Mouse (Mus musculus): ENCODE results near the gene Phc3. TPM values are rescaled to one million over a fixed set of nuclear protein-coding genes. Genes with fewer than 3 reads are reported as not detected.

The Phc3 gene
- polyA plus RNA-seq, 1 experiment = 22.8 TPM

GRCm38 (mm10) chr3:30934384-30934783 lies 34.8 kb downstream of the Phc3 start:
- no peak for DNase-seq (ENCODE audit: low read depth)

GRCm38 (mm10) chr3:30929828-30930227 lies 39.4 kb downstream of the Phc3 start:
- TF ChIP-seq POLR2A (IDR thresholded peaks at IDR 0.05; ENCODE audit: borderline replicate concordance, extremely low read depth, insufficient read depth, insufficient read length, poor library complexity, severe bottlenecking) (no peak), CTCF (IDR thresholded peaks at IDR 0.05; ENCODE audit: borderline replicate concordance, extremely low read depth, insufficient read depth, insufficient read length) (no peak)
- DNase-seq (ENCODE audit: low read depth) = peak; percentile 5

More at GRCm38 (mm10) chr3:30934384-30934783, 34.8 kb downstream of the Phc3 start:
- TF ChIP-seq CTCF (IDR thresholded peaks at IDR 0.05; ENCODE audit: borderline replicate concordance, extremely low read depth, insufficient read depth, insufficient read length) (no peak), POLR2A (IDR thresholded peaks at IDR 0.05; ENCODE audit: borderline replicate concordance, extremely low read depth, insufficient read depth, insufficient read length, poor library complexity, severe bottlenecking) (no peak)

GRCm38 (mm10) chr3:30927664-30928063 lies 41.6 kb downstream of the Phc3 start:
- TF ChIP-seq POLR2A (IDR thresholded peaks at IDR 0.05; ENCODE audit: borderline replicate concordance, extremely low read depth, insufficient read depth, insufficient read length, poor library complexity, severe bottlenecking) = no peak
- TF ChIP-seq CTCF (IDR thresholded peaks at IDR 0.05; ENCODE audit: borderline replicate concordance, extremely low read depth, insufficient read depth, insufficient read length) = no peak
- no peak for DNase-seq (ENCODE audit: low read depth)

GRCm38 (mm10) chr3:30917160-30917559 lies 52.1 kb downstream of the Phc3 start:
- no peak for DNase-seq (ENCODE audit: low read depth)
- TF ChIP-seq POLR2A (IDR thresholded peaks at IDR 0.05; ENCODE audit: borderline replicate concordance, extremely low read depth, insufficient read depth, insufficient read length, poor library complexity, severe bottlenecking) (no peak), CTCF (IDR thresholded peaks at IDR 0.05; ENCODE audit: borderline replicate concordance, extremely low read depth, insufficient read depth, insufficient read length) (no peak)

GRCm38 (mm10) chr3:30904658-30905057 lies 64.6 kb downstream of the Phc3 start:
- no peak for DNase-seq (ENCODE audit: low read depth)
- TF ChIP-seq CTCF (IDR thresholded peaks at IDR 0.05; ENCODE audit: borderline replicate concordance, extremely low read depth, insufficient read depth, insufficient read length) (no peak), POLR2A (IDR thresholded peaks at IDR 0.05; ENCODE audit: borderline replicate concordance, extremely low read depth, insufficient read depth, insufficient read length, poor library complexity, severe bottlenecking) (no peak)

GRCm38 (mm10) chr3:30899407-30899806 lies 69.8 kb downstream of the Phc3 start:
- TF ChIP-seq CTCF (IDR thresholded peaks at IDR 0.05; ENCODE audit: borderline replicate concordance, extremely low read depth, insufficient read depth, insufficient read length) (no peak), POLR2A (IDR thresholded peaks at IDR 0.05; ENCODE audit: borderline replicate concordance, extremely low read depth, insufficient read depth, insufficient read length, poor library complexity, severe bottlenecking) (no peak)
- no peak for DNase-seq (ENCODE audit: low read depth)

GRCm38 (mm10) chr3:30896721-30897120 lies 72.5 kb downstream of the Phc3 start:
- peak; percentile 1 for DNase-seq (ENCODE audit: low read depth)
- no peak for TF ChIP-seq CTCF (IDR thresholded peaks at IDR 0.05; ENCODE audit: borderline replicate concordance, extremely low read depth, insufficient read depth, insufficient read length)
- no peak for TF ChIP-seq POLR2A (IDR thresholded peaks at IDR 0.05; ENCODE audit: borderline replicate concordance, extremely low read depth, insufficient read depth, insufficient read length, poor library complexity, severe bottlenecking)

- peak; percentile 40 for DNase-seq (ENCODE audit: low read depth)
- TF ChIP-seq CTCF (IDR thresholded peaks at IDR 0.05; ENCODE audit: borderline replicate concordance, extremely low read depth, insufficient read depth, insufficient read length) (no peak), POLR2A (IDR thresholded peaks at IDR 0.05; ENCODE audit: borderline replicate concordance, extremely low read depth, insufficient read depth, insufficient read length, poor library complexity, severe bottlenecking) (no peak)
Observed at GRCm38 (mm10) chr3:30889014-30889413, 80.2 kb downstream of the Phc3 start.

GRCm38 (mm10) chr3:30887449-30887848 lies 81.8 kb downstream of the Phc3 start:
- DNase-seq (ENCODE audit: low read depth) = no peak
- no peak for TF ChIP-seq CTCF (IDR thresholded peaks at IDR 0.05; ENCODE audit: borderline replicate concordance, extremely low read depth, insufficient read depth, insufficient read length)
- TF ChIP-seq POLR2A (IDR thresholded peaks at IDR 0.05; ENCODE audit: borderline replicate concordance, extremely low read depth, insufficient read depth, insufficient read length, poor library complexity, severe bottlenecking) = no peak

- no peak for TF ChIP-seq POLR2A (IDR thresholded peaks at IDR 0.05; ENCODE audit: borderline replicate concordance, extremely low read depth, insufficient read depth, insufficient read length, poor library complexity, severe bottlenecking)
- no peak for TF ChIP-seq CTCF (IDR thresholded peaks at IDR 0.05; ENCODE audit: borderline replicate concordance, extremely low read depth, insufficient read depth, insufficient read length)
- DNase-seq (ENCODE audit: low read depth) = no peak
Observed at GRCm38 (mm10) chr3:30876709-30877108, 92.5 kb downstream of the Phc3 start.

- no peak for TF ChIP-seq POLR2A (IDR thresholded peaks at IDR 0.05; ENCODE audit: borderline replicate concordance, extremely low read depth, insufficient read depth, insufficient read length, poor library complexity, severe bottlenecking)
- no peak for TF ChIP-seq CTCF (IDR thresholded peaks at IDR 0.05; ENCODE audit: borderline replicate concordance, extremely low read depth, insufficient read depth, insufficient read length)
- DNase-seq (ENCODE audit: low read depth) = no peak
Observed at GRCm38 (mm10) chr3:30869995-30870394, 99.2 kb downstream of the Phc3 start.

GRCm38 (mm10) chr3:30868625-30869024 lies 100.6 kb downstream of the Phc3 start:
- TF ChIP-seq CTCF (IDR thresholded peaks at IDR 0.05; ENCODE audit: borderline replicate concordance, extremely low read depth, insufficient read depth, insufficient read length) (no peak), POLR2A (IDR thresholded peaks at IDR 0.05; ENCODE audit: borderline replicate concordance, extremely low read depth, insufficient read depth, insufficient read length, poor library complexity, severe bottlenecking) (no peak)
- no peak for DNase-seq (ENCODE audit: low read depth)

Measured in brain, embryonic 14.5 days (tissue).